Mouse (Mus musculus): ENCODE data around the gene Adgrf5.
"Not testable (repeated sequence)": the region's sequence is repeated elsewhere in the genome, so short reads cannot be mapped to it uniquely, and the experiment has no call there.

Gene Adgrf5

GRCm38 (mm10) chr17:43470039-43470438 is 109.8 kb downstream of the Adgrf5 start:
- no peak for DNase-seq

GRCm38 (mm10) chr17:43472558-43472957 is 112.3 kb downstream of the Adgrf5 start:
- no peak for DNase-seq

GRCm38 (mm10) chr17:43474775-43475174 is 114.5 kb downstream of the Adgrf5 start:
- no peak for DNase-seq

- no peak for DNase-seq
Measured at GRCm38 (mm10) chr17:43477621-43478020, 117.4 kb downstream of the Adgrf5 start.

GRCm38 (mm10) chr17:43485982-43486381 is 125.7 kb downstream of the Adgrf5 start:
- no peak for DNase-seq

GRCm38 (mm10) chr17:43488439-43489151 is 128.3 kb downstream of the Adgrf5 start:
- no peak for DNase-seq

GRCm38 (mm10) chr17:43490371-43490770 is 130.1 kb downstream of the Adgrf5 start:
- DNase-seq = not testable (repeated sequence)

- no peak for DNase-seq
Measured at GRCm38 (mm10) chr17:43495502-43495901, 135.3 kb downstream of the Adgrf5 start.

GRCm38 (mm10) chr17:43497521-43497920 is 137.3 kb downstream of the Adgrf5 start:
- no peak for DNase-seq

GRCm38 (mm10) chr17:43500513-43500912 is 140.3 kb downstream of the Adgrf5 start:
- peak in 1 of 2 experiments; percentile 27 for DNase-seq

- no peak for DNase-seq
Measured at GRCm38 (mm10) chr17:43501223-43501622, 141.0 kb downstream of the Adgrf5 start.

- DNase-seq = no peak
Measured at GRCm38 (mm10) chr17:43501631-43502030, 141.4 kb downstream of the Adgrf5 start.

- DNase-seq = peak in 1 of 2 experiments; percentile 44
Measured at GRCm38 (mm10) chr17:43502592-43502991, 142.3 kb downstream of the Adgrf5 start, which contains the start of gene Mep1a. TSS of gene Mep1a (minus strand) at chr17:43502812.

- DNase-seq = no peak
Measured at GRCm38 (mm10) chr17:43503861-43504593, 143.8 kb downstream of the Adgrf5 start.

- DNase-seq = peak; percentile 16 to 47
Measured at GRCm38 (mm10) chr17:43504594-43504934, 144.3 kb downstream of the Adgrf5 start.

All from kidney, postnatal 4 days (tissue).